Mouse (Mus musculus) left cerebral cortex, adult 2 months (tissue): ENCODE data around the gene Kif1b. TPM values are rescaled to one million over a fixed set of nuclear protein-coding genes. Genes with fewer than 3 reads are reported as not detected.
"Not testable (repeated sequence)": the region's sequence is repeated elsewhere in the genome, so short reads cannot be mapped to it uniquely, and the experiment has no call there.

Experiments
- DNase-seq, 2 experiments: peaks; one replicate each; pipeline ENCODE4 v3.0.0; 2021 to 2022; ENCODE audit warnings: low spot score in 2 of 2, mixed read lengths in 1 of 2; ENCODE audit errors: extremely low spot score in 1 of 2
- H3K27ac ChIP-seq: fragments of 200-600 bp; 2 replicates; pipeline ENCODE4 v1.8.1; 2022
- H3K4me3 ChIP-seq: fragments of 200-600 bp; 2 replicates; pipeline ENCODE4 v1.8.1; 2022
- CTCF ChIP-seq: fragments of 200-600 bp; IDR thresholded peaks from 2 replicates; pipeline ENCODE4 v1.8.1; 2022; ENCODE audit warnings: antibody characterized with exemption, mild to moderate bottlenecking, moderate library complexity
- intact Hi-C: fragments of 180-260 bp; cut with DNase I; formaldehyde crosslinking; loops from one replicate; pipeline ENCODE4 v1.15.1; 2025
- total RNA-seq, 2 experiments: library from RNA; stranded (reverse); gene quantifications; 2 replicates each; pipeline ENCODE4 v1.2.3; 2021

The Kif1b gene
- total RNA-seq, 2 experiments from 2014 or later = 444 to 487 TPM

DNA sequence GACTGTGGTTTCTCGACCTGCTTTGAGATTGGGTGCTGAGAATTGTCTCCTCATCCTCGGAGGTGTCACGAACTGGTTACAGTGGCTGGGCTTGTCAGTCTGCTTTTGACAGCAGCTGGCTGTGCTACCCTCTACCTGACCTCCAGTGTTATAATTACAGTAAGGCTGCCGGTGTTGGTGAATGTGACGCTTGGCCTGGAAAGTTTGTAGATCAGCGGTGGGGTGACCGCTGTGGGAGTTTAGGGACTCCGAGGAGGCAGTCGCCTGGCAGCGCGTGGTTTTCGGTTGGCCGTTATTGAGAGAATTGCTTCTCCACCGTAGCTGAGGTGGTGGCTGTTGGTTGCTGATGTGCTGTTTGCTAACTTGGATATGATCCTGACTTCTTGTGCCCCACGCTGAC is 70.5 kb downstream of the Kif1b start:
- H3K4me3 ChIP-seq = no peak overlapping the region
- DNase-seq = no peak
- intact Hi-C loops = no loop called here

GRCm38 (mm10) chr4:149233938-149234337 is 73.6 kb downstream of the Kif1b start:
- Histone ChIP-seq H3K4me3 (no peak overlapping the region), H3K27ac (no peak overlapping the region; the same call in 1 of the 2 replicates)
- no peak for DNase-seq
- intact Hi-C loops = no loop called here
- no peak for TF ChIP-seq CTCF

More for the DNA sequence above, 70.5 kb downstream of the Kif1b start:
- no peak overlapping the region for H3K27ac ChIP-seq
- no peak for TF ChIP-seq CTCF

- intact Hi-C loops, H3K27ac ChIP-seq, H3K4me3 ChIP-seq, DNase-seq: not testable (repeated sequence)
- peak; percentile 37 for TF ChIP-seq CTCF
These were observed 78.8 kb downstream of the Kif1b start for GRCm38 (mm10) chr4:149228682-149229081.

- no peak overlapping the region for H3K27ac ChIP-seq
These were observed 79.2 kb downstream of the Kif1b start for GRCm38 (mm10) chr4:149228256-149228655.

DNA sequence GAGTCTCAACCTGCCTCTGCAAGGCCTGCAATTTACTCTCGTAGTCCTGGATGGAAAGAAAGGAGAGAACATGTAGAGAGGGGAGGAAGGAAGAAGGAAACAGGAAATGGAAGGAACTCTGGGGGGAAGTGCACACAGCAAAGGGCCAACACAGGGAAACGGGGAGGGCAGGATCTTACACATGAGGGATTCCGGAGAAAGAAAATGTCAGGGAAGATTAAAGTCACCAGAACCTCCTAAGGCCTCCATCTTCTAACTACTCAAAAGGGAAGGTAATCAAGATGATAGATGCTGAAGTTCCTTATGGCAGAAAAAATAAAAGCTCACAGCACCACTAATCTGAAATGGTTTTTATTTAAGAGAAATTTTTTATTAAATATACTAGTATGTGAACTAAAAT is 81.2 kb downstream of the Kif1b start:
- no peak for DNase-seq
- TF ChIP-seq CTCF = no peak
- Histone ChIP-seq H3K4me3 (no peak overlapping the region), H3K27ac (no peak overlapping the region)
- intact Hi-C loops = no loop called here

More at GRCm38 (mm10) chr4:149228256-149228655, 79.2 kb downstream of the Kif1b start:
- H3K4me3 ChIP-seq = no peak overlapping the region
- no peak for DNase-seq
- intact Hi-C loops = no loop called here
- no peak for TF ChIP-seq CTCF

GRCm38 (mm10) chr4:149223453-149223852 is 84.0 kb downstream of the Kif1b start:
- Histone ChIP-seq H3K27ac (no peak overlapping the region), H3K4me3 (no peak overlapping the region)
- no peak for DNase-seq
- intact Hi-C loops = no loop called here
- peak; percentile 34 for TF ChIP-seq CTCF

DNA sequence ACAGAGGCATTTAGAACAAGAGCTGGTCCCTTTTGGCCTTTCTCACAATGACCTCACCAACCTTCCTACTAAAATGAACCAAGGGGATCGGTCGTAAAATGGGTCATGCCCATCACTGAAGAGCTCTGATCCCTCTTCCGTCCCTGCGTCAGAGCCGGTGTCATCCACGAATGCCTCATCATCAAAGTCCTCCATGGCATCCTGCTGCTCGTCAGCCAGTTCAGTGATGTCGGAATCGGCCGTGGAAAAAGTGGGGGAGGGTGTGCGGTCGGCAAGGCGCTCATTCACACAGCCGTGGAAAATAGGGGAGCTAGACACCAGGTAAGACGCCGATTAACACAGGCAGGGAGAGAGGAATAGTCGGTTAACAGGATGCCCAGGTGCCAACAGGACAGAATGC is 87.0 kb downstream of the Kif1b start:
- intact Hi-C loops = no loop called here
- Histone ChIP-seq H3K4me3 (no peak overlapping the region), H3K27ac (peak overlapping the region; percentile 69)
- TF ChIP-seq CTCF = no peak
- DNase-seq = peak in 1 of 2 experiments; percentile 31

- no peak overlapping the region for H3K4me3 ChIP-seq
- intact Hi-C loops = no loop called here
- H3K27ac ChIP-seq = peak overlapping the region; percentile 69
- peak in 1 of 2 experiments; percentile 37 for DNase-seq
- no peak for TF ChIP-seq CTCF
These were observed 87.4 kb downstream of the Kif1b start for GRCm38 (mm10) chr4:149220042-149220473.

GRCm38 (mm10) chr4:149219401-149220041 is 88.0 kb downstream of the Kif1b start:
- TF ChIP-seq CTCF = no peak
- intact Hi-C loops = no loop called here
- no peak for DNase-seq
- H3K4me3 ChIP-seq = no peak overlapping the region
- H3K27ac ChIP-seq = peak overlapping the region; percentile 69; the same call in 1 of the 2 replicates

GRCm38 (mm10) chr4:149218476-149218875 is 89.0 kb downstream of the Kif1b start:
- TF ChIP-seq CTCF = no peak
- no peak for DNase-seq
- intact Hi-C loops = no loop called here

DNA sequence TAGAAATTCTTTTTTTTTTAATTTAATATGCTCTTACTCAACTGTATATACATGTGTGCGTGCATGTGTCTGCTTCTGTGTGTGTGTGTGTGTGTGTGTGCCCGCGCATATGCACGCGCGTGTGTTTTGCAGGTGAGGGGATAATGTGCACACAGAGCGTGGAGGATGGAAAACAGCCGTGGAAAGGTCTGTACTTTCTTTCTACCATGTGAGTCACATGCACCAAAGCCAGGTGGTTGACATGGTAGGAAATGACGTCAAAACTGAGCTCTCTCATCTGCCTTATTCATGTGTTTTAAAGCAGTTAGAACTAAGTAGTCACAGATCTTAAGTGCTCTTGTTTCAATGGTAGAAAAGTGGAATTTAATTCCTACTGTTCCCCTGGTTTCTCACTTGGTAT is 91.5 kb downstream of the Kif1b start:
- no peak for DNase-seq
- intact Hi-C loops = no loop called here
- TF ChIP-seq CTCF = no peak
- no peak overlapping the region for H3K4me3 ChIP-seq
- no peak overlapping the region for H3K27ac ChIP-seq

More at GRCm38 (mm10) chr4:149218476-149218875, 89.0 kb downstream of the Kif1b start:
- no peak overlapping the region for H3K27ac ChIP-seq
- no peak overlapping the region for H3K4me3 ChIP-seq

GRCm38 (mm10) chr4:149215397-149215796 is 92.1 kb downstream of the Kif1b start:
- no peak overlapping the region for H3K4me3 ChIP-seq
- intact Hi-C loops = no loop called here
- 0 out of 2 replicates have a peak overlapping the region, but pooled peaks have one; percentile 11 for H3K27ac ChIP-seq
- DNase-seq = no peak
- TF ChIP-seq CTCF = no peak

DNA sequence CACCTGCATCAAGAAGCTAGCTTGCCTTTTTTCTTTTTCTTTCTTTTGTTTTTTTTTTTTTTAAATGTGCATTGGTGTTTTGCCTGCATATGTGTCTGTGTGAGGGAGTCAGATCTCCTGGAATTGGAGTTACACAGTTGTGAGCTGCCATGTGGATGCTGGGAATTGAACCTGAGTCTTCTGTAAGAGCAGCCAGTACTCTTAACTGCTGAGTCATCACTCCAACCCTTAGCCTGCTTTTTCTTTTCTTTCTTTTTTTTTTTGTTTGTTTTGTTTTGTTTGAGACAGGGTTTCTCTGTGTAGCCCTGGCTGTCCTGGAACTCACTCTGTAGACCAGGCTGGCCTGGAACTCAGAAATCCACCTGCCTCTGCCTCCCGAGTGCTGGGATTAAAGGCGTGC is 93.0 kb downstream of the Kif1b start:
- H3K27ac ChIP-seq, intact Hi-C loops, H3K4me3 ChIP-seq, DNase-seq: not testable (repeated sequence)
